Mouse (Mus musculus): ENCODE results near the gene Mmp11. TPM values are rescaled to one million over a fixed set of nuclear protein-coding genes. Genes with fewer than 3 reads are reported as not detected.
A peak's percentile ranks its signal among the peaks of the same experiment; 100 is the strongest.

Gene Mmp11
- 205 and 245 TPM in 2 replicates for polyA plus RNA-seq (2015; fragmentation: Nextera tagmentation; extraction: Ambion mirVana)

DNA sequence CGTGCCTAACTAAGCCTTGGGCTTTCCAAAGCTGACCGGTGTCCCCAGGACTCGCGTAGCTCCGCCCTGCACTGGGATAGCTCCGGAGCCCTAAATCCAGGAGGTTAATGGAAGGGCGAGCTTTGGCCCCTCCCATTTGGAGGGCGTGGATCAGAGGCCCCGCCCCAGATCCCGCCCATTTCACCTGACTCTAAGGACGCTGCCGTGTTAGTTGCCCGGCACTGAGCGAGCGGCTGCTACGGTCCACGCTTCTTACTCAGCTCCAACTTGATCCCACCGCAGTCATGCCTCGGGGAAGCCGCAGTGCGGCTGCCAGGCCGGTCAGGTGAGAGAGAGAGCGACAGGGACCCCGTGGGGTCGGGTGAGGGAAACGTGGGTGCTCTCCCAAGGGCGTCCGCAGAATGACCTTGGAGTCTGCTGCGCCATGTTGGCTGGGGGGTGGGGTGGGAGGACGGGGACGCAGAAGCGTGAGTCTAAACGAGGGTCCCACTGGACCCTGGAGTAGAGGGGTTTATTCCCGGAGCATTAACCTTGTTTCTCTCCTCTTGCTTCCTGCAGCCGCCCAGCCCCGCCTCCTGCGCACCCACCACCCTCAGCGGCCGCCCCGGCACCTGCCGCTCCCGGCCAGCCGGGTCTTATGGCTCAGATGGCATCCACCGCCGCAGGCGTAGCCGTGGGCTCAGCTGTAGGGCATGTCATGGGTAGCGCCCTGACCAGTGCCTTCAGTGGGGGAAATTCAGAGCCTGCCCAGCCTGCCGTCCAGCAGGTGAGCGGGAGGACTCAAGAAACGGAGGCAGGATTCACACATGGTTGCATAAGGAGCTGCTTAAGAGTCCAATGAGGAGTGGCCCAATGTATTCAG lies at the start of gene Mmp11:
Gene Mmp11, minus strand, starts transcription at position 817 of the 862 bp plus-strand sequence.
- peak; percentile 40; the same call in 1 of the 2 replicates for ATAC-seq (ENCODE audit: insufficient number of reproducible peaks, low FRiP score, low TSS enrichment, low read depth)
- Histone ChIP-seq H3K4me1 (peaks cover 30% of the 10 kb centered on the region), H3K4me3 (peak within 1 kb of the TSS; percentile 48), H3K9me3 (no peaks in the 10 kb centered on the region), H3K9ac (no peak within 1 kb of the TSS), H3K4me2 (peak within 1 kb of the TSS; percentile 89), H3K27me3 (peaks cover 21% of the 10 kb centered on the region), H3K27ac (no peak within 1 kb of the TSS), H3K36me3 (no peaks in the 10 kb centered on the region)
- whole genome bisulfite sequencing = 2% methylated on average over 48 of the region's 51 CpGs

DNA sequence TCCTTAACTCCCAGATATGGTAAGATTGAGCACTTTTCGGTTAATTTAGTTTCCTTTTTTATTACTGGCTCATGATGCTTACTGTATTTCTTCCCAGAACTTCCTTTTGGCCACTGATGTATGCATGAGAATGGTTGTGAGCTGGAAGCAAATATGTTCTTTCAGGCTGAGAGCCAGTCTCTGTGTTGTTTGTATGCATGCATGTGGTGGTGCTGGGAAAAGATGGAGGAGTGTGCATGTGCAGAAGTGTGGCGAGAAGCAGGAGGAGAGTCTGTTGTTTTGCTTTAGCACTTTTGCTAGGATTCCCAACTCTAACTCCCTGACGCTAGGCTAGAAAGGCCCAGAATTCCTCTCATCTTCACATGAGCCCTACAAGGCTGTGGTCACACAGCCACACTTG lies 43.1 kb upstream of the Mmp11 start:
- no peak overlapping the region for H3K27ac ChIP-seq
- H3K36me3 ChIP-seq = no peaks in the 10 kb centered on the region
- H3K4me2 ChIP-seq = no peak overlapping the region
- 86% methylated on average over 3 of the region's 3 CpGs for WGBS
- ATAC-seq (ENCODE audit: insufficient number of reproducible peaks, low FRiP score, low TSS enrichment, low read depth) = no peak
- no peak overlapping the region for H3K9ac ChIP-seq
- H3K4me3 ChIP-seq = no peak overlapping the region
- H3K4me1 ChIP-seq = no peaks in the 10 kb centered on the region
- no peaks in the 10 kb centered on the region for H3K9me3 ChIP-seq
- H3K27me3 ChIP-seq = no peaks in the 10 kb centered on the region

- no peaks in the 10 kb centered on the region for H3K4me1 ChIP-seq
- H3K27ac ChIP-seq = no peak overlapping the region
- no peak overlapping the region for H3K4me2 ChIP-seq
- WGBS = 91% methylated on average over 5 of the region's 5 CpGs
- no peak overlapping the region for H3K4me3 ChIP-seq
- H3K9ac ChIP-seq = no peak overlapping the region
- H3K36me3 ChIP-seq = no peaks in the 10 kb centered on the region
- H3K27me3 ChIP-seq = no peaks in the 10 kb centered on the region
- no peaks in the 10 kb centered on the region for H3K9me3 ChIP-seq
- 0 out of 2 replicates have a peak, but pooled peaks have one; percentile 19 for ATAC-seq (ENCODE audit: insufficient number of reproducible peaks, low FRiP score, low TSS enrichment, low read depth)
Observed at GRCm38 (mm10) chr10:75978835-75979157, 42.5 kb upstream of the Mmp11 start.

- Histone ChIP-seq H3K9me3 (no peaks in the 10 kb centered on the region), H3K27me3 (no peaks in the 10 kb centered on the region), H3K27ac (no peak overlapping the region), H3K4me1 (no peaks in the 10 kb centered on the region), H3K36me3 (no peaks in the 10 kb centered on the region), H3K4me3 (no peak overlapping the region), H3K9ac (no peak overlapping the region), H3K4me2 (no peak overlapping the region)
- 46% methylated on average over 10 of the region's 10 CpGs for WGBS
- ATAC-seq (ENCODE audit: insufficient number of reproducible peaks, low FRiP score, low TSS enrichment, low read depth) = 0 out of 2 replicates have a peak, but pooled peaks have one; percentile 35
Observed at GRCm38 (mm10) chr10:75978119-75978834, 42.0 kb upstream of the Mmp11 start.

DNA sequence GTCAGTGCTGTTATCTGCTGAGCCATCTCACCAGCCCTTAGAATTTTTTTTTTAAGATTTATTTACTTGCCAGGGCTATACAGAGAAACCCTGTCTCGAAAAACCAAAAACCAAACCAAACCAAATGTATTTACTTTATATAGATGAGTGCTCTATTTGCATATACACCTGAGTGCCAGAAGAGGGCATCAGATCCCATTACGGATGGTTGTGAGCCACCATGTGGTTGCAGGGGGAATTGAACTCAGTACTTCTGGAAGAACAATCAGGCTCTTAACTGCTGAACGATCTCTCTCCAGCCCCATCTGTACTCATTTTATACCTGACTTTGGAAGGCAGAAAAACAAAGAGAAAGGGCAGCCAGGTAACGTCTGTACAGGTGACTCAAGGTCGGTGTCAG lies 38.9 kb upstream of the Mmp11 start:
- WGBS = 75% methylated on average over 5 of the region's 5 CpGs
- no peaks in the 10 kb centered on the region for H3K36me3 ChIP-seq
- no peak overlapping the region for H3K27ac ChIP-seq

GRCm38 (mm10) chr10:75973846-75974245 lies 37.5 kb upstream of the Mmp11 start:
- no peak overlapping the region for H3K9ac ChIP-seq
- 77% methylated on average over 10 of the region's 10 CpGs for WGBS
- H3K4me3 ChIP-seq = no peak overlapping the region
- no peak overlapping the region for H3K4me2 ChIP-seq
- no peaks in the 10 kb centered on the region for H3K27me3 ChIP-seq
- no peak overlapping the region for H3K27ac ChIP-seq
- H3K4me1 ChIP-seq = no peaks in the 10 kb centered on the region
- H3K9me3 ChIP-seq = no peaks in the 10 kb centered on the region
- no peaks in the 10 kb centered on the region for H3K36me3 ChIP-seq
- ATAC-seq (ENCODE audit: insufficient number of reproducible peaks, low FRiP score, low TSS enrichment, low read depth) = no peak

More for the DNA sequence above, 38.9 kb upstream of the Mmp11 start:
- no peaks in the 10 kb centered on the region for H3K9me3 ChIP-seq
- ATAC-seq (ENCODE audit: insufficient number of reproducible peaks, low FRiP score, low TSS enrichment, low read depth) = no peak
- H3K9ac ChIP-seq = no peak overlapping the region
- no peaks in the 10 kb centered on the region for H3K4me1 ChIP-seq
- H3K27me3 ChIP-seq = no peaks in the 10 kb centered on the region
- no peak overlapping the region for H3K4me3 ChIP-seq
- H3K4me2 ChIP-seq = no peak overlapping the region

- H3K9me3 ChIP-seq = no peaks in the 10 kb centered on the region
- 25% methylated on average over 20 of the region's 20 CpGs for WGBS
- H3K36me3 ChIP-seq = no peaks in the 10 kb centered on the region
- no peak for ATAC-seq (ENCODE audit: insufficient number of reproducible peaks, low FRiP score, low TSS enrichment, low read depth)
- H3K4me3 ChIP-seq = peak within 1 kb of the TSS; percentile 9; the same call in 1 of the 2 replicates
- no peak within 1 kb of the TSS for H3K9ac ChIP-seq
- H3K27ac ChIP-seq = no peak within 1 kb of the TSS
- peak within 1 kb of the TSS; percentile 33 for H3K4me2 ChIP-seq
- H3K27me3 ChIP-seq = peaks cover 26% of the 10 kb centered on the region
- peaks cover 18% of the 10 kb centered on the region for H3K4me1 ChIP-seq
Observed at GRCm38 (mm10) chr10:75954381-75954811, 18.1 kb upstream of the Mmp11 start, which contains the start of gene Gm5134. Gene Gm5134, plus strand, starts transcription at chr10:75954514.

GRCm38 (mm10) chr10:75951424-75952050 lies 15.2 kb upstream of the Mmp11 start:
- peaks cover 18% of the 10 kb centered on the region for H3K4me1 ChIP-seq
- no peaks in the 10 kb centered on the region for H3K9me3 ChIP-seq
- 3% methylated on average over 13 of the region's 13 CpGs for WGBS
- ATAC-seq (ENCODE audit: insufficient number of reproducible peaks, low FRiP score, low TSS enrichment, low read depth) = no peak
- H3K27ac ChIP-seq = no peak overlapping the region
- H3K9ac ChIP-seq = peak overlapping the region; percentile 51; the same call in 1 of the 2 replicates
- H3K4me3 ChIP-seq = peak overlapping the region; percentile 44
- H3K27me3 ChIP-seq = peaks cover 26% of the 10 kb centered on the region
- H3K36me3 ChIP-seq = no peaks in the 10 kb centered on the region
- H3K4me2 ChIP-seq = peak overlapping the region; percentile 90

- Histone ChIP-seq H3K27ac (no peak overlapping the region), H3K9me3 (no peaks in the 10 kb centered on the region), H3K4me2 (peak overlapping the region; percentile 90), H3K27me3 (peaks cover 26% of the 10 kb centered on the region), H3K4me1 (peaks cover 18% of the 10 kb centered on the region), H3K4me3 (peak overlapping the region; percentile 44), H3K36me3 (no peaks in the 10 kb centered on the region), H3K9ac (peak overlapping the region; percentile 51)
- ATAC-seq (ENCODE audit: insufficient number of reproducible peaks, low FRiP score, low TSS enrichment, low read depth) = 0 out of 2 replicates have a peak, but pooled peaks have one; percentile 37
- under 1% methylated on average over 23 of the region's 23 CpGs for WGBS
Observed at GRCm38 (mm10) chr10:75950791-75951210, 14.5 kb upstream of the Mmp11 start.

GRCm38 (mm10) chr10:75949053-75950045 lies 13.1 kb upstream of the Mmp11 start:
- no peaks in the 10 kb centered on the region for H3K9me3 ChIP-seq
- H3K9ac ChIP-seq = no peak overlapping the region
- 75% methylated on average over 22 of the region's 22 CpGs for whole genome bisulfite sequencing
- ATAC-seq (ENCODE audit: insufficient number of reproducible peaks, low FRiP score, low TSS enrichment, low read depth) = no peak
- H3K27me3 ChIP-seq = peaks cover 24% of the 10 kb centered on the region
- no peak overlapping the region for H3K4me3 ChIP-seq
- H3K4me1 ChIP-seq = peaks cover 15% of the 10 kb centered on the region
- no peak overlapping the region for H3K4me2 ChIP-seq
- no peak overlapping the region for H3K27ac ChIP-seq
- no peaks in the 10 kb centered on the region for H3K36me3 ChIP-seq

DNA sequence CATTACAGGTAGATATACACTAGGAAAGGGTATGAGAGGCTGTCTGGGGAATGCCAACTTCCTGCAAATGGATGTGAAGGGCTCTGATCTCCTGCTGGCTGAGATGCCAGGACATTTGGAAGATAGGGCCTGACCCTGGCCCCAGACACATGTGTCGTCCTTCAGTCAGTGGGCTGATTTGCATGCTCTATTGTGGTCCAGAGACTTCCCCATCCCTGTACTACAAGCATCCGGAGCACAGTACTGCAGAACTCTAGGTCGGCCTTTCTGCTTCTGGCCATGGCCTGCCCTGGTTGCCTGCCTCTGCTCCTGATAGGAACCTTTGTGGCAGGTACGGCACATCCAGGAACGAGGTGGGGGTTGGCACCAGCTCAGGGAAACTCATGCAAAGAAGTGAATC lies 11.8 kb upstream of the Mmp11 start:
- H3K9me3 ChIP-seq = no peaks in the 10 kb centered on the region
- WGBS = 77% methylated on average over 5 of the region's 5 CpGs
- no peaks in the 10 kb centered on the region for H3K36me3 ChIP-seq
- H3K27me3 ChIP-seq = peaks cover 16% of the 10 kb centered on the region; the same call in 1 of the 2 replicates
- H3K4me2 ChIP-seq = no peak overlapping the region
- no peak overlapping the region for H3K9ac ChIP-seq
- no peak for ATAC-seq (ENCODE audit: insufficient number of reproducible peaks, low FRiP score, low TSS enrichment, low read depth)
- H3K4me1 ChIP-seq = peaks cover 12% of the 10 kb centered on the region
- H3K27ac ChIP-seq = no peak overlapping the region
- H3K4me3 ChIP-seq = no peak overlapping the region

All from limb, embryonic 15.5 days (tissue).